Mouse (Mus musculus) embryonic facial prominence, embryonic 11.5 days (tissue): Measurements from ENCODE around the gene Gm17087. TPM values are rescaled to one million over a fixed set of nuclear protein-coding genes. Genes with fewer than 3 reads are reported as not detected.
A peak's percentile ranks its signal among the peaks of the same experiment; 100 is the strongest.

Experiments used
- ATAC-seq: fragments of 200-750 bp; cut with Nextera tagmentation; replicated peaks from 2 replicates; pipeline ENCODE4 v1.8.0; 2017; ENCODE audit warnings: low read depth; ENCODE audit not compliant: insufficient number of reproducible peaks, low FRiP score, low TSS enrichment
- DNase-seq: peaks from one replicate; pipeline ENCODE4 v3.0.0-alpha.2; 2015; ENCODE audit warnings: low spot score
- H3K27ac ChIP-seq: fragments of 300-500 bp; sonication (generic); replicated peaks from 2 replicates; pipeline ENCODE4 v1.5.1; 2014; ENCODE audit warnings: mild to moderate bottlenecking, low read depth, low read length, control low read depth
- H3K27me3 ChIP-seq: fragments of 300-500 bp; sonication (generic); 2 replicates; pipeline ENCODE4 v1.6.1; 2014; ENCODE audit warnings: mild to moderate bottlenecking, low read length, moderate library complexity, mixed read lengths; ENCODE audit not compliant: control insufficient read depth, insufficient read depth
- H3K36me3 ChIP-seq: fragments of 300-500 bp; sonication (generic); replicated peaks from 2 replicates; pipeline ENCODE4 v1.6.1; 2014; ENCODE audit warnings: low read depth, mild to moderate bottlenecking, low read length, moderate library complexity, mixed read lengths; ENCODE audit not compliant: control insufficient read depth, insufficient read depth
- H3K4me1 ChIP-seq: fragments of 300-500 bp; sonication (generic); 2 replicates; pipeline ENCODE4 v1.6.1; 2014; ENCODE audit warnings: low read length, mixed read lengths; ENCODE audit not compliant: control insufficient read depth, insufficient read depth
- H3K4me2 ChIP-seq: fragments of 300-500 bp; sonication (generic); 2 replicates; pipeline ENCODE4 v1.6.1; 2014; ENCODE audit warnings: low read depth, mild to moderate bottlenecking, control low read depth, low read length, moderate library complexity
- H3K4me3 ChIP-seq: fragments of 300-500 bp; sonication (generic); 2 replicates; pipeline ENCODE4 v1.5.1; 2014; ENCODE audit warnings: low read depth, low read length, control low read depth
- H3K9ac ChIP-seq: fragments of 300-500 bp; sonication (generic); replicated peaks from 2 replicates; pipeline ENCODE4 v1.6.1; 2014; ENCODE audit warnings: mild to moderate bottlenecking, control low read depth, low read length
- H3K9me3 ChIP-seq: fragments of 300-500 bp; sonication (generic); replicated peaks from 2 replicates; pipeline ENCODE4 v1.6.1; 2016; ENCODE audit warnings: mild to moderate bottlenecking, low read length, inconsistent platforms, mixed read lengths; ENCODE audit not compliant: control insufficient read depth
- WGBS: fragments of 180-500 bp; shearing (Covaris S2); extraction: QIAGEN DNeasy Blood & Tissue Kit; methylation state at CpG from one replicate; pipeline ENCODE4 v1.1.7; 2014; 5-methylcytosine and 5-hydroxymethylcytosine counted together
- polyA plus RNA-seq: library from polyadenylated mRNA; unstranded; fragments of >200 nt; fragmentation: Nextera tagmentation; extraction: Ambion mirVana; gene quantifications from 2 replicates; pipeline ENCODE4 v1.2.1, GENCODE M21; 2014

Gm17087 gene
- polyA plus RNA-seq, 1 experiment from 2014 or later = not detected

DNA sequence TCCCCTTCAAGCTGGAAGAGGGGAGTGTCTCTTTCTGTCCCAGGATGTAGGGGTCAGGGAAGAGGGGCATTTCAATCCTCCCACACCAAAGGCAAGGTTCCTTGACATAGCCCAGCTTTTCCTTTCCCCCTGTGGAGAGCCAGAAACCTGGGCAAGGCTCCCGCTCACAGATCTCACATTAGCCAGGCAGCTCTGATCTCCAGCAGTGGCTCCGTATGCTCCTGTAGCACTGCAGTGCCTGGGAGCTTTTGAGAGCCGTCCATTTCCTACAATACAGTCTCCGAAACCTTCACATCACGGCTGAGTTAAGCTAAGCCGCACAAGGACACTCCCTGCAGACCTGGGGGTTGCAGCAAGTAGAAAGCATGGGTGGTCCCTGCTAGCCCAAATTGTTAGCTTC is 12.5 kb downstream of the Gm17087 start:
- Histone ChIP-seq H3K9me3 (no peaks in the 10 kb centered on the region), H3K9ac (no peak overlapping the region), H3K27me3 (no peaks in the 10 kb centered on the region), H3K4me3 (no peak overlapping the region), H3K4me2 (no peak overlapping the region), H3K27ac (no peak overlapping the region), H3K36me3 (no peaks in the 10 kb centered on the region), H3K4me1 (no peaks in the 10 kb centered on the region)
- 84% methylated on average over 6 of the region's 6 CpGs for WGBS
- DNase-seq (no peak), ATAC-seq (no peak)

DNA sequence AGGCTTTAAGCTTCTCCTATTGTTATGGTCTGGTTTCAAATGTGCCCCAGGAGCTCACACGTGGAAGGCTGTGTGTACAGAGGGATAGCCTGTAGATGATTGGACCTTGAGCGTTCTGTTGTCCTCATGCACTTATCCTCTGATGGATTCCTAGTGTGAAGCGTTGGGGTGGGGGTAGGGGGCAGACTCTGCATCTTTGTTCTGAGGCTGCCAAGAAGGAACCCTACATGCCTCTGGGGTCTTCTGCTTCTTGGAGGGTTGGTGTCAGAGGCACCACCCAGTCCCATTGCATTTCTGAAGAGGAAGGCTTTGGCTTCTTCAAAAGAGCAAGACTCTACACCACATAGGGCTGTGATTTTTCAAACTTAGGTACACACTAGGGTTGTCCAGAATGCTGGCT is 13.1 kb downstream of the Gm17087 start:
- Histone ChIP-seq H3K4me3 (no peak overlapping the region), H3K36me3 (no peaks in the 10 kb centered on the region), H3K27me3 (no peaks in the 10 kb centered on the region), H3K27ac (no peak overlapping the region), H3K4me1 (no peaks in the 10 kb centered on the region), H3K4me2 (no peak overlapping the region), H3K9me3 (no peaks in the 10 kb centered on the region), H3K9ac (no peak overlapping the region)
- ATAC-seq (no peak), DNase-seq (no peak)
- 73% methylated on average over 3 of the region's 3 CpGs for WGBS

DNA sequence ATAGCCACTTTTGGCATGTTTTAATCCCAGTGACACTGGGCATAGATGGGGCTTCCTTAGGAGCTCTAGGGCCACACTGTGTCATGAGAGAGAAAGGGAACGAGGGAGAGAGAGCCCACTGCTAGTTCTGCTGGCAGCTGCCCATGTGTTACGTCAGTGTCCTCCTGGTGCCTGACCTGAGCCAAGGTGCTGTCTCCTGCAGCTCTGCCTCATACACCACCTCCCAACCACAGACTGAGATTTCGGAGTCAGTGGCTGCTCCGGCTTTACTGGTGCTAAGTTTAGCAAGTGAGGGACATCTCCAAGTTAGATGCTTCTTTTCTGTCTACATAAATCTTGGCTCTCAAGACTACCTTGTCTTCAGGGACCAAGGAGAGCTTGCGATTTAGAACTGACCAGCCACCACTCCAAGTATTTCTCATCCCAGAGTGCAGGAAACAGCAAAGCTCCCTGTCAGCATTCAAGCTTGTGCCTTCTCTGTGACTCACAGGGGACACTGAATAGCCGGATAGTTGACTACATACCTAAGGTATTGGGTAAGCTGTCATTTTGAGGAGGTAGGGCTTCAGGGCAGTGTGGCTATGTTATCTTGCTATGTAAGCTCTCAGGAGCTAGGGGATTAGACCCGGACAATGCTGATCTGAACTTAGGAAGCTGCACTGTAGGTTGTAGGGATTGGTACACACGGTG is 14.3 kb downstream of the Gm17087 start:
- Histone ChIP-seq H3K27me3 (no peaks in the 10 kb centered on the region), H3K9ac (no peak overlapping the region), H3K4me3 (no peak overlapping the region), H3K4me2 (no peak overlapping the region), H3K27ac (no peak overlapping the region), H3K36me3 (no peaks in the 10 kb centered on the region), H3K9me3 (no peaks in the 10 kb centered on the region), H3K4me1 (no peaks in the 10 kb centered on the region)
- ATAC-seq (no peak), DNase-seq (no peak)
- WGBS = 78% methylated on average over 8 of the region's 8 CpGs

DNA sequence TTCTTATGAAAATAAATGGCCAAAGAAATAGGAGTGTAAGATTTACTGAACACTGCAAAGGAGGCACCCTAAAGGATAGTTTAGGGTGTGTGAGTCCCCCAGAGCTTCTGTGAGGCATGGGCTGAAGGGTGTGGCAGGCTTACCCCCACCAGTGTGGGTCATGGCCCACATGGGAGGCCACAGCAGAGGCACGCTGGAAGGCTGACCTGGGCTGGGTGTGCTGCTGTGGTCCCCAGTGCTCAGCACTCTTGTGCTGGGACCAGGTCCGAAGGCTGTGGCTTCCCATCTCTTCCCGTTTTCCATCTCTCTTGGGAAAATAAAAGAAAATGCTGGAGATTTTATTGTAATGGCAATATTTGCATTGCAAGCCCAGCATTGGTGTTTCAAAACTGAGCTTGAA is 15.1 kb downstream of the Gm17087 start:
- Histone ChIP-seq H3K4me2 (no peak overlapping the region), H3K4me3 (no peak overlapping the region), H3K4me1 (no peaks in the 10 kb centered on the region), H3K9me3 (no peaks in the 10 kb centered on the region), H3K9ac (no peak overlapping the region), H3K27me3 (no peaks in the 10 kb centered on the region), H3K36me3 (no peaks in the 10 kb centered on the region), H3K27ac (no peak overlapping the region)
- no peak for ATAC-seq
- no peak for DNase-seq
- WGBS = 80% methylated on average over 3 of the region's 3 CpGs

DNA sequence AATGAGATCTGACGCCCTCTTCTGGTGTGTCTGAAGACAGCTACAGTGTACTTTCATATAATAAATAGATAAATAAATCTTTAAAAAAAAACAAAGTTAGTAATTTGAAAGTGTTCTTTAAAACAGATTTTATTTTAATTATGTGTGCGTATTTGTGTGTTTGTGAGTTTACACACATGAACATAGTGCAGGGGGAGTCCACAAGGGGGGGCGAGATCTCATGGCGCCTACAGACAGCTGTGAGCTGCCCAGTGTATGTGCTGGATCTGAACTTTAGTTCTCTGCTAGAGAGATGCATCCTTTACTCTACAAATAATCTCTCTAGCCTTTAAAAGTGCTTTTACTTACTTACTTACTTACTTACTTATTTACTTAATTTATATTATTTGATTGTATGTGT is 18.0 kb downstream of the Gm17087 start:
- H3K9me3 ChIP-seq = no peaks in the 10 kb centered on the region
- no peak overlapping the region for H3K9ac ChIP-seq
- 90% methylated on average over 4 of the region's 4 CpGs for WGBS
- H3K27ac ChIP-seq = no peak overlapping the region
- DNase-seq (no peak), ATAC-seq (no peak)
- no peaks in the 10 kb centered on the region for H3K4me1 ChIP-seq
- no peaks in the 10 kb centered on the region for H3K36me3 ChIP-seq
- H3K4me3 ChIP-seq = no peak overlapping the region
- no peak overlapping the region for H3K4me2 ChIP-seq
- H3K27me3 ChIP-seq = no peaks in the 10 kb centered on the region

DNA sequence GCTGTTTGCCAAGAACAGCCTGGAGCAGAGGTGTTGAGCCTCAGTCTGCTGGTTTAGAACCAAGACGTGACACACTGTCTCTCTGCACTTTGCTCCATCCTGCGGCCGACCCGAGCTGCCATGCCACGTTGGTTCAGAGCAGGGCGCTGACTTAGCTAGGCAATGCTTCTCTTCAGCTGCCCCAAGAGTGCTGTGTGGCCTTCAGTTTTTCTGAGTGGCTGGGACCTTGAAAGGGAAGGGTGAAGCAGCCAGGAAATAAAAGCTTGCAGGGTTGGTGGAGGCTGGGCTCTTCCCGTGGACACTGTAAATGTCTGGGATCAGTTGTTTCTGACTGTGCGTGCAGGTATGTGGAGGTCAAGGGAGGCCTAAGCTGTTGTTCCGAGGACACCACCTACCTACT is 20.4 kb downstream of the Gm17087 start:
- Histone ChIP-seq H3K27me3 (no peaks in the 10 kb centered on the region), H3K4me1 (no peaks in the 10 kb centered on the region), H3K4me2 (no peak overlapping the region), H3K36me3 (no peaks in the 10 kb centered on the region), H3K9me3 (no peaks in the 10 kb centered on the region), H3K27ac (no peak overlapping the region), H3K4me3 (no peak overlapping the region), H3K9ac (no peak overlapping the region)
- WGBS = 86% methylated on average over 9 of the region's 9 CpGs
- no peak for DNase-seq
- no peak for ATAC-seq

DNA sequence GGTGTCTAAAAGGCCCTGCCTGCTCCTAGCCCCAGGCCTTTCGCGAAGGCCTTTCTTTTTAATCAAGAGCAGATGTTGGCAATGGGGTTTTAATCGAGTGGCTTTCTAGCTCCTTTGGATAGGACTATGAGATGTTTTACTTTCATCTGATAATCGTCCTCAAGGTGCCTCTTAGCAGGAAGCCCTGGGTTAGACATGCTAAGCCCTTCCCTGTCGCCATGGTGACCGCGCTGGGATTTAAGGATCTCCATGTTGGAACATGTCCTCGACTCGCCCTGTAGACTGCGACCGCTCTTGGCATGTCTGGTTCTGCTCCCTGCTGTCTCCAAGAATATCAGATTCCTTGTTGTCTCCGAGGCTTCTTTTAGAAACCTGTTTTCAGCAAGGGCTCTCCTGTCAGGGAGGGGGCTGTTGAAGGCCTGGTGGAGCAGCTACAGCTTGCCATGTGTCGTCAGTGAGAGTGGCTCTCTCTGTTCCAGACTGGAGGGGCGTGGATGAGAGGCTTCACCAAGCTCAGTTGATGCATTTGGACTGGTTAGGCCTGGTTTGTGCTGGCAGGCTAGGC is 24.7 kb downstream of the Gm17087 start:
- Histone ChIP-seq H3K4me2 (no peak overlapping the region), H3K4me1 (no peaks in the 10 kb centered on the region), H3K9ac (no peak overlapping the region), H3K27ac (no peak overlapping the region; the same call in 1 of the 2 replicates), H3K4me3 (no peak overlapping the region), H3K9me3 (no peaks in the 10 kb centered on the region), H3K27me3 (no peaks in the 10 kb centered on the region), H3K36me3 (no peaks in the 10 kb centered on the region)
- DNase-seq (peak; percentile 75), ATAC-seq (peak; percentile 39; the same call in 1 of the 2 replicates)
- 45% methylated on average over 14 of the region's 14 CpGs for WGBS

DNA sequence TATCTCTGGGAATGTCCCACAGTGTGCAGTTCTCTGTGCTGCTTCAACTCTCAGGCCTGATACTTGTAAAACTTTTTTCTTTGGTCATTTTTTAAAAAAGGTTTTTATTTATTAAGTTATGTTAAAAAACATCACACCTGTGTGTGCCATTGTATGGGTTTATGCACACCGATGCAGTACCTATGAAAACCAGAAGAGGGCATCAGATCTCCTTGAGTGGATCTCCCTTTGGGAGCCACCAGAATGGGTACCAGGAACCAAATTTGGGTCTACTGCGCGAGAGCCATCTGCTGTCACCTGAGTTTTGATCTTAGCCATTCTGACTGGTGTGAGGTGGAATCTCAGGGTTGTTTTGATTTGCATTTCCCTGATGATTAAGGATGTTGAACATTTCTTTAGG is 28.6 kb downstream of the Gm17087 start:
- Histone ChIP-seq H3K4me3 (no peak overlapping the region), H3K4me1 (no peaks in the 10 kb centered on the region)
- no peak for ATAC-seq

More for the DNA sequence above, 28.6 kb downstream of the Gm17087 start:
- H3K27ac ChIP-seq = no peak overlapping the region
- H3K36me3 ChIP-seq = no peaks in the 10 kb centered on the region
- H3K4me2 ChIP-seq = no peak overlapping the region
- 59% methylated on average over 3 of the region's 3 CpGs for WGBS
- DNase-seq = no peak
- no peaks in the 10 kb centered on the region for H3K27me3 ChIP-seq
- H3K9me3 ChIP-seq = no peaks in the 10 kb centered on the region
- H3K9ac ChIP-seq = no peak overlapping the region
